Mouse (Mus musculus): ENCODE measurements at regions not wholly inside any gene's neighbourhood (a gene's known extent, or its start where the extent isn't known, plus 50 kb on each side); places are given as distances from the start of the nearest gene placed in this dataset.

DNA sequence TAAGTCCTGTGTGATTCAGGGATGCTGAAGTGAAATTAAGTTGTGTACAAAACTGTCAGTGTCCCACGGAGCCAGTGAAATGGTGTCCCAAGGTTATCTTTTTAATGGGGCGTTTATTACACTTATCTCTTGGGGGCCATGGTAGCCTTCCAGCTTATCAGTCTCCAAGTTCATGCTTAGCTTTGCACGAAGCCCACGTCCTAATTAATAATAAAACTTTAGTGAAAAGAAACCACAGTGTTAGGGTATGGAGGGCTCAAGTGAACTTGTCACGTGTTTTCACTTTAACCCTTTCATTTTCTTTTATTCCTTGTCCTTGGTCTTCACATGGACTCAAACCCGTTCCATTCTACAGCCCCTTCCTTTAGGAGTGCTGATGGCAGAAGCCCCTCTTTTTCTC is 105.9 kb downstream of the Fam76b start:
- H3K36me3 ChIP-seq (ENCODE audit: insufficient read depth, low read length): no peaks in the 10 kb centered on the region
- no peak for ATAC-seq (ENCODE audit: low FRiP score)
- no peaks in the 10 kb centered on the region for H3K27me3 ChIP-seq (ENCODE audit: insufficient read depth, low read length)
- H3K27ac ChIP-seq (ENCODE audit: low read depth, low read length): no peak overlapping the region
- no peaks in the 10 kb centered on the region for H3K4me1 ChIP-seq (ENCODE audit: insufficient read depth, low read length)
- no peak overlapping the region for H3K4me3 ChIP-seq (ENCODE audit: low read depth, low read length)
- WGBS: 66% methylated on average over 6 of the region's 6 CpGs
- H3K4me2 ChIP-seq (ENCODE audit: low read depth, low read length, poor library complexity, severe bottlenecking): no peak overlapping the region
- no peaks in the 10 kb centered on the region for H3K9me3 ChIP-seq (ENCODE audit: low read length)
- H3K9ac ChIP-seq (replicated peaks; ENCODE audit: low read length, poor library complexity, severe bottlenecking): no peak overlapping the region
- DNase-seq (ENCODE audit: low spot score): no peak
- TF ChIP-seq CTCF (IDR thresholded peaks at IDR 0.05): no peak

- ATAC-seq (ENCODE audit: low FRiP score): no peak
- 91% methylated on average over 2 of the region's 2 CpGs for WGBS
- no peak overlapping the region for H3K9ac ChIP-seq (replicated peaks; ENCODE audit: low read length, poor library complexity, severe bottlenecking)
- H3K36me3 ChIP-seq (ENCODE audit: insufficient read depth, low read length): no peaks in the 10 kb centered on the region
- no peak for TF ChIP-seq CTCF (IDR thresholded peaks at IDR 0.05)
- no peak overlapping the region for H3K4me3 ChIP-seq (ENCODE audit: low read depth, low read length)
- no peaks in the 10 kb centered on the region for H3K27me3 ChIP-seq (ENCODE audit: insufficient read depth, low read length)
- H3K4me1 ChIP-seq (ENCODE audit: insufficient read depth, low read length): no peaks in the 10 kb centered on the region
- no peak for DNase-seq (ENCODE audit: low spot score)
- no peaks in the 10 kb centered on the region for H3K9me3 ChIP-seq (ENCODE audit: low read length)
- H3K27ac ChIP-seq (ENCODE audit: low read depth, low read length): no peak overlapping the region
- no peak overlapping the region for H3K4me2 ChIP-seq (ENCODE audit: low read depth, low read length, poor library complexity, severe bottlenecking)
These were observed 109.8 kb downstream of the Fam76b start for GRCm38 (mm10) chr9:13937301-13937700.

DNA sequence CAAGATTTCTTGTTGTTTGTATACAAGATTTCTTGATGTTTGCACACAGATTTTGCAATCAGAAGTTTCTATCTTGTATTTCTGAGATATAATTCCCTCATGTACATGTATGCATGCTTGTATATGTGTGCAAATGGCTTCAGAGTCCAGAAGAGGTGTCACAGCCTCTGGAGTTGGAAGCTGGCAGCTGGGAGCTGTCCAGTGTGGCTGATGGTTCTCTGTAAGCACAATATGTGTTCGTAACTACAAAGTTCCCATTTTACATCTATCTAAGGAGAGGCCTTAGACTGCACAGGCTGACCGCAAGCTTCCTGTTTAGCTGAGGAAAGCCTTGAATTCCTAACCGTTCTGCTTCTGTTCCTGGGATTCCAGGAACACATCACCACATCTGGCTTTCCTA is 119.0 kb downstream of the Fam76b start:
- DNase-seq (ENCODE audit: low spot score) (no peak), ATAC-seq (ENCODE audit: low FRiP score) (no peak)
- H3K27ac ChIP-seq (ENCODE audit: low read depth, low read length): no peak overlapping the region
- no peak overlapping the region for H3K4me3 ChIP-seq (ENCODE audit: low read depth, low read length)
- no peaks in the 10 kb centered on the region for H3K4me1 ChIP-seq (ENCODE audit: insufficient read depth, low read length)
- WGBS: 86% methylated on average over 3 of the region's 3 CpGs
- H3K9ac ChIP-seq (replicated peaks; ENCODE audit: low read length, poor library complexity, severe bottlenecking): no peak overlapping the region
- no peak for TF ChIP-seq CTCF (IDR thresholded peaks at IDR 0.05)
- H3K9me3 ChIP-seq (ENCODE audit: low read length): no peaks in the 10 kb centered on the region
- H3K36me3 ChIP-seq (ENCODE audit: insufficient read depth, low read length): no peaks in the 10 kb centered on the region
- no peaks in the 10 kb centered on the region for H3K27me3 ChIP-seq (ENCODE audit: insufficient read depth, low read length)
- H3K4me2 ChIP-seq (ENCODE audit: low read depth, low read length, poor library complexity, severe bottlenecking): no peak overlapping the region

GRCm38 (mm10) chr9:13952157-13952556 is 124.6 kb downstream of the Fam76b start:
- no peak for ATAC-seq (ENCODE audit: low FRiP score)
- Histone ChIP-seq H3K9me3 (ENCODE audit: low read length) (no peaks in the 10 kb centered on the region), H3K36me3 (ENCODE audit: insufficient read depth, low read length) (no peaks in the 10 kb centered on the region), H3K4me1 (ENCODE audit: insufficient read depth, low read length) (no peaks in the 10 kb centered on the region), H3K27me3 (ENCODE audit: insufficient read depth, low read length) (no peaks in the 10 kb centered on the region), H3K4me3 (ENCODE audit: low read depth, low read length) (no peak overlapping the region), H3K4me2 (ENCODE audit: low read depth, low read length, poor library complexity, severe bottlenecking) (no peak overlapping the region), H3K9ac (replicated peaks; ENCODE audit: low read length, poor library complexity, severe bottlenecking) (no peak overlapping the region), H3K27ac (ENCODE audit: low read depth, low read length) (no peak overlapping the region)
- no peak for DNase-seq (ENCODE audit: low spot score)
- TF ChIP-seq CTCF (IDR thresholded peaks at IDR 0.05): no peak

- WGBS: 79% methylated on average over 7 of the region's 7 CpGs
- no peak for DNase-seq (ENCODE audit: low spot score)
- Histone ChIP-seq H3K4me1 (ENCODE audit: insufficient read depth, low read length) (no peaks in the 10 kb centered on the region), H3K4me2 (ENCODE audit: low read depth, low read length, poor library complexity, severe bottlenecking) (no peak overlapping the region), H3K4me3 (ENCODE audit: low read depth, low read length) (no peak overlapping the region), H3K9me3 (ENCODE audit: low read length) (no peaks in the 10 kb centered on the region), H3K27ac (ENCODE audit: low read depth, low read length) (no peak overlapping the region), H3K27me3 (ENCODE audit: insufficient read depth, low read length) (no peaks in the 10 kb centered on the region), H3K36me3 (ENCODE audit: insufficient read depth, low read length) (no peaks in the 10 kb centered on the region), H3K9ac (replicated peaks; ENCODE audit: low read length, poor library complexity, severe bottlenecking) (no peak overlapping the region)
- TF ChIP-seq CTCF (IDR thresholded peaks at IDR 0.05): no peak
- 0 out of 2 replicates have a peak, but pooled peaks have one; percentile 52 for ATAC-seq (ENCODE audit: low FRiP score)
These were observed 135.7 kb downstream of the Fam76b start for GRCm38 (mm10) chr9:13963140-13963763.

GRCm38 (mm10) chr9:13963796-13964195 is 136.3 kb downstream of the Fam76b start:
- H3K27ac ChIP-seq (ENCODE audit: low read depth, low read length): no peak overlapping the region
- no peak for DNase-seq (ENCODE audit: low spot score)

More at GRCm38 (mm10) chr9:13963796-13964195, 136.3 kb downstream of the Fam76b start:
- H3K4me1 ChIP-seq (ENCODE audit: insufficient read depth, low read length): no peaks in the 10 kb centered on the region
- H3K27me3 ChIP-seq (ENCODE audit: insufficient read depth, low read length): no peaks in the 10 kb centered on the region
- no peak overlapping the region for H3K4me2 ChIP-seq (ENCODE audit: low read depth, low read length, poor library complexity, severe bottlenecking)
- no peak overlapping the region for H3K9ac ChIP-seq (replicated peaks; ENCODE audit: low read length, poor library complexity, severe bottlenecking)
- no peak overlapping the region for H3K4me3 ChIP-seq (ENCODE audit: low read depth, low read length)
- H3K9me3 ChIP-seq (ENCODE audit: low read length): no peaks in the 10 kb centered on the region
- TF ChIP-seq CTCF (IDR thresholded peaks at IDR 0.05): no peak
- H3K36me3 ChIP-seq (ENCODE audit: insufficient read depth, low read length): no peaks in the 10 kb centered on the region
- no peak for ATAC-seq (ENCODE audit: low FRiP score)
- 83% methylated on average over 3 of the region's 3 CpGs for WGBS
